Mouse (Mus musculus) liver, adult 10 weeks (tissue): ENCODE results near the gene Arl6ip5. TPM values are rescaled to one million over a fixed set of nuclear protein-coding genes. Genes with fewer than 3 reads are reported as not detected.

ENCODE experiments used
- polyA plus RNA-seq: library from polyadenylated mRNA; stranded (reverse); fragments of 350-450 nt; fragmentation: Illumina TruSeq; extraction: RNeasy Lipid Tissue Mini Kit (QIAGEN cat#74804); gene quantifications from one replicate; pipeline ENCODE4 v1.2.3, GENCODE M21; 2014; ENCODE audit warnings: low read depth, low replicate concordance

The Arl6ip5 gene
- 38.8 TPM for polyA plus RNA-seq

DNA sequence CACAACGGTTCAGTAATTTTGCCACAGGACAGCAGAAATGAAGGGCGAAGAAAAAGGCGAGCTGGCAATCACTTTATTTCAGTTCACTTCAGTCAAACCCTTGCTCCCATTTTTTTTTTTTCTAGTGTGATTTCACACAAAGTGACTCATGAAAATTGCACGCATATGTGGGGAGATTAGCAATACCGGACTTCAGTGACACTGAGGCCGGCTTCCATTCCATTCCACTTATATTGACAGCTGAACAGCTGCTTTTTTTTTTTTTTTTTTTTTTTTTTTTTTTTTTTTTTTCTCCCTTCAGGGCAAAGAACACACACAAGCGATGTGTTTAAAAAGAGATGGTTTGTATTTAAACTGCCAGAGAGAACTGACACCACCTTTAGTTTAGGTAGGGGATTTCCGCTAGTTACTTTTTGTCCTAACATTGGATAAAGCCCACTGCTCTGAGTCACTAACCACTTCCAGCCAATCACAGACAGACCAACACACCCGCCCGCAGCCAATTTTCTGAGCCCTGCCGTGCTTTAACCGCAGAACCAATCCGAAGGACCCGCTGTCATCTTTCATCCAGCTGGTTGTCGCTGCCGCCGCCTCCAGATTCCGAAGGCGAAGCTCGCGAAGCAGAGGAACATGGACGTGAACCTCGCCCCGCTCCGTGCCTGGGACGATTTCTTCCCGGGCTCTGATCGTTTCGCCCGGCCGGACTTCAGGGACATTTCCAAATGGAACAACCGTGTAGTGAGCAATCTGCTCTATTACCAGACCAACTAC lies at the start of gene Arl6ip5:
Gene Arl6ip5, plus strand, starts transcription at position 499 of the 771 bp plus-strand sequence.

GRCm38 (mm10) chr6:97178491-97179366 lies 31.8 kb upstream of the Arl6ip5 start, which contains the start of gene Tmf1:
TSS of gene Tmf1 (minus strand) at chr6:97179122.

GRCm38 (mm10) chr6:97205439-97205885 lies 5.0 kb upstream of the Arl6ip5 start, which contains the start of gene Uba3:
TSS of gene Uba3 (minus strand) at chr6:97205647.

GRCm38 (mm10) chr6:97252711-97253221 lies 42.3 kb downstream of the Arl6ip5 start, which contains the start of gene Lmod3:
TSS of gene Lmod3 (minus strand) at chr6:97252759.

Other genes starting within 250 kb of the Arl6ip5 start
- not detected for gene Fam19a4, start 150.3 kb upstream of the Arl6ip5 start, polyA plus RNA-seq
- gene Eogt, start 61.5 kb upstream of the Arl6ip5 start, polyA plus RNA-seq, result 3.7 TPM
- 16.7 TPM for gene Tmf1, start 31.6 kb upstream of the Arl6ip5 start, polyA plus RNA-seq
- 83.7 TPM for gene Uba3, start 5.0 kb upstream of the Arl6ip5 start, polyA plus RNA-seq
- gene Lmod3, start 42.1 kb downstream of the Arl6ip5 start, polyA plus RNA-seq, result 0.21 TPM